Mouse (Mus musculus) left cerebral cortex, adult 18-20 months (tissue): ENCODE results near the gene Pglyrp2. TPM values are rescaled to one million over a fixed set of nuclear protein-coding genes. Genes with fewer than 3 reads are reported as not detected.

ENCODE experiments used
- DNase-seq, 2 experiments: peaks; one replicate each; pipeline ENCODE4 v3.0.0; 2021 to 2022; ENCODE audit warnings: low spot score in 2 of 2, mixed read lengths in 1 of 2
- long read RNA-seq, 2 experiments: library from polyadenylated mRNA; stranded (forward); transcript quantifications; one replicate each; pipeline ENCODE4 v2.0.0; 2021
- total RNA-seq, 2 experiments: library from RNA; stranded (reverse); gene quantifications; 2 replicates each; pipeline ENCODE4 v1.2.3; 2021

Gene Pglyrp2
- total RNA-seq: not detected
- long read RNA-seq, experiment 1: 0 reads
- long read RNA-seq, experiment 2: 0 reads

DNA sequence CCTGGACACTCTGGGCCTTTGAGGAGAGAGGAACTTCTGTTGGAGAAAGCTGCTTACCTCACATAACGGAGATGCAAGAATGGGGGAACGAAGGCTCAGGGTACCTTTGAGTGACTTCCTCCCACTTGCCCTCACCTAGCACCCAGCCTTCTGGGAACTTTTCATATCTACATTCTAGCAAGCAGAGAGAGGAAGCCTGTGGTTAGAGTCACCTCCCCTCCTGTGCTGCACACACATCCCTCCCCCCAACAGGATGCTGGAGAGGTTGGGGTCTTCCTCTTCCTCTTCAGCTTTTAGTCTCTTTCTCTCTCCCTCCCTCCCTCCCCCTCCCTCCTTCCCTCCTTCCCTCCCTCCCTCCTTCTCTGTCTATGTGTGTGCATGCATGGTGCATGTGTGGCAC, at the start of gene Pglyrp2:
Gene Pglyrp2, minus strand, starts transcription at position 134 of the 400 bp plus-strand sequence.
- no peak for DNase-seq

DNA sequence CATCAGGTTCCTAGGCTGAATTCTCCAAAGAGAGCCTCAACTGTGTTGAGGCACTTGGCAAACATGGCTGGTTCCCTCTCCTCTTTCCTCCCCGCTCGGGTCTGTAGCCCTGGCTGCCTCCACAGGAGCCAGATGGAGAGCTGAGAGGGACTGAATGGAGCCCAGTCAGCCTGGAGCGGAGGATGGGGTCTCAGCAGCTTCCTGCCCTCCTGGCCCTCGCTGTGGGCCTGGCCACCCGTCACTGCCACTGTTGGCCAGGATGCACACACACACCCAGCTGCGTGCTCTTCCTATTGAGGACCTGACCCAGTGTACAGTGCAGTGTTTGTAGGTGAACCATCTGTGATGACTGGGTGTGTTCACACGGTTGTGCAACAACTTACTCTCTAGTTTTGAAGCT, 48.2 kb upstream of the Pglyrp2 start:
- DNase-seq: no peak

DNA sequence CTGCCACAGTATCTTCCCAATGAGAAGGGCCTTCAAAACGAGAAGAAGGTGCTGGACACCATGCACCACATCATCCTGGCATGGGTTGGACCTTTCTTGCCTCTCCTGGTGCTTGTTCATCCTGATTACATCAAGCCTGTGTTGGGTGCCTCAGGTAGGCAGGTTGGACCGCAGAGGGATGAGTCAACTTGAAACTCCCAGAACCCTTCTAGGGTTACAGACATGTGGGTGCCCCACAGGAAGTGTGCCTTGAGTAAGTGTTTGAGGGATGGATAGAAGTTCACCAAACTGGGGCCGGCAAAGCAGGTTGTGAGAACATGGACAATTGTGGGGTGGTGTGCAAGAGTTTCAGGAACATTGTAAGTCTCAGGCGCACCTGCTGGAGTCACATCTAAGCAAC, 46.8 kb upstream of the Pglyrp2 start:
- DNase-seq: no peak

DNA sequence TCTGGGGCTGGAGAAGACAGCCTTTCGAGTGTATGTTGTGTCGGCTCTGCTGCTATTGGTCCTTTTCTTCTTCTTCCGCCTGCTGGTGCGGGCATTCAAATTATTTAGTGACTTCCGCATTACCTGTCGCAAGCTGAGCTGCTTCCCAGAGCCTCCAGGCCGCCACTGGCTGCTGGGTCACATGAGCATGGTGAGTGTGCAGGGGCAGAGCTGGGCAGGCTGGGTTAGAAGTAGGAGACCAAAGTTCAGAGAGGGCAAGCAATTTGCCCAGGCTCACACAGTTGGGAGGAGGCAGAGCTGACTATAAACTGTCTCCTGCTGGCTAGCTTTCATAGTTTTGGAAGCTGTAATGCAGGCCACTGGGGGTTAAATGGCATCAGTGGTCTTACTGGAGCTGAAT, 44.5 kb upstream of the Pglyrp2 start:
- no peak for DNase-seq

DNA sequence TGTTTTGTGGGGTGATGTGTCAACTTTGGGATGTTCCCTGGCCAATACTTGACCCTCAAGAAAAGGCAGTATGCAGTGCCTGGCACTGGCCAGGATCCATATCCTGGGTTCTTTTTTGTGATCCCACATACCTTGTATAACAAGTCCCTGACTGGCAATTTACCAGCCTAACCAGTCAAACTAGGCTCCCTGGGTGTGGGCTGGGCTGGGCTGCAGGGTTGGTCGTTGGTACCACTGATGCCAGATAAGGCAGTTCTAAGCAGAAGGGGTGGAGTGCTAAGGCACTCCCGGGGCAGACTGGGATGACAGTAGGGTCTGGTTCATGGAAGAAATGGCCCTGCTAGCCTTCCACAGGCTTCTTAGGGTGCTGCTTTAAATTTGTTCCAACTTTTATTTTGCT, 31.0 kb upstream of the Pglyrp2 start:
- no peak for DNase-seq

DNA sequence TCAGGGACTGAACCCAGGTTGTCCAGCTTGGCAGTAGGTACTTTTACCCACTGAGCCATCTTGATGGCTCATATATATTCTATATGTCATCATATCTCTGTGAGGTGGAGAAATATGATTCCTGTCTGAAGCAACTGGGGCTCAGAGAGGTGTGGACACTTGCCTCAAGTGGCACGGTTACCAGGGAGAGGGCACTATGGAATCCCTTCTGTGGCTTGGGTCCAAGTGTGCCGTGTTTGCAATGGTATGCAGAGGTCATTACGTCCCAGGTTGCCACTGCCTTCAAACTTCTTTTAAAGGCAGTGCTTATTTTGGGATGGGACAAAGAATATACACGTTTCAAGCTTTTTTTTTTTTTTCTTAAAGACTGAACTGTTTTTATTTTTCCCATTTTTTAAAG, 30.2 kb upstream of the Pglyrp2 start:
- no peak for DNase-seq

DNA sequence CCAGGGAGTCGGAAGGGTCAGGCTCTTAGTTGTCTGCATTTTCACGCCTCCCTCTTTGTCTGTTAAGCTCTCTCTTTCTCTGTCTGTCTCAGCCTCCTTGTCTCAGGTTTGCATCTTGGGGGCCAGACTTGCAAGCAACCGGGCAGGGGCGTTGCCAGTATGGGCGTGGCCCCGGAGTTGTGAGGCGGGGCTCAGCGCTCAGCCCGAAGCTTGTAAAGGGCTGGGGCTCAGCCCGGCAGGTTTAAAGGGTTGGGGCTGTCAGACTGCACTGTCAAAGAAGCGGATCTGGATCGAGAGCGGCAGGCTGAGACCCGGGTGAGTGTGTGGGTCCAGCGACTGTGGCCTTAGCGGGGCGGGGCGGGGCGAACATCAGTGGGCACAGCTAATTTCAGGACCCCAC, 28.5 kb upstream of the Pglyrp2 start, which contains the start of gene Cyp4f39:
Gene Cyp4f39, plus strand, starts transcription at position 242 of the 400 bp plus-strand sequence.
- DNase-seq: no peak

DNA sequence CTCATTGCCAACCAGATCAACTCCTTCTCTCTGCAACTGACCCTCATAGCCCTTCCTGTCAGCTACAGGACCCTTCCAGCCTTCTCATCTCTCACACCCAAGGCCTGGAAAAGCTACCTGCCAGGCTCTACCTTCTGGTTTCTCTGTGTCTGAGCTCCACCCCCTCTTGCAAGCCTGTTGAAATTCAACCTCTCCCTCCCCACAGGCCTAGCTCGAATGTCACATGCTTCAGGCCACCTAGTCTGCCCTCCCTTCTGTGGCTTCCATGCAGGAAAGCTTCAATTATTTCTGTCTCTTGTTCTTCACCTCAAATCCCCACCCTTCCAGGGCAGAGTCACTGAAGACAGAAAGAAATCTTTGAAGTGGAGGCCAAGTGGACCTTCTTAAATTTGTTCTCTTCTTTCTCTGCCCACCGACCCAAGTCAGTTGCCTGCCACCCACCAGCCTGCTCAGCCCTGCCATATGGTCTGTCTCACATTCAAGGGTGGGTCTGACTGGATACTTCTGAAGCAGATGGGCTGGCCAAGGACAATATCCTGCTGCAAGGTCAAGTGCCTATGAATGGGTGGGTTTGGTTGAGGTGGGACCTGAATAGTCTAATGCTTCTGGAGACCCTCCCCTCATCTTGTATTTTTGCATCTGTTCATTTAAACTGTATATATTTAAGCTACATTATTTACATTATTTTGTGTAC, 27.0 kb upstream of the Pglyrp2 start:
- no peak for DNase-seq

DNA sequence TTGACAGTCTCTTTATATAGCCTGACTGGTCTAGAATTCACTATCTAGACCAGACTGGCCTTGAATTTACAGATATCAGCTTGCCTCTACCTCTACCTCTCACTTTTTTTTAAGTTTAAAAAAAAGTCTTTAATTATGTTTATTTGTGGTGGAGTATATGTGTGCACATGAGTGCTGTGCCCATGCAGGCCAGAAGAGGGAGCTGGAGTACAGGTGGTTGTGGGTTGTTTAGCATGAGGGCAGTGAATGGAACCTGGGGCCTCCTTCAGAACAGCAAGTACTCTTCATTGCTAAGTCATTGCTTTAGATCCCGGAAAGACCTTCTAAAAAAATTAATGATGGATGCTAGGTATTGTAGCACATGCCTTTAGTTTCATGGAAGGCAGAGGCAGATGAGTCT, 25.1 kb upstream of the Pglyrp2 start:
- DNase-seq: no peak

DNA sequence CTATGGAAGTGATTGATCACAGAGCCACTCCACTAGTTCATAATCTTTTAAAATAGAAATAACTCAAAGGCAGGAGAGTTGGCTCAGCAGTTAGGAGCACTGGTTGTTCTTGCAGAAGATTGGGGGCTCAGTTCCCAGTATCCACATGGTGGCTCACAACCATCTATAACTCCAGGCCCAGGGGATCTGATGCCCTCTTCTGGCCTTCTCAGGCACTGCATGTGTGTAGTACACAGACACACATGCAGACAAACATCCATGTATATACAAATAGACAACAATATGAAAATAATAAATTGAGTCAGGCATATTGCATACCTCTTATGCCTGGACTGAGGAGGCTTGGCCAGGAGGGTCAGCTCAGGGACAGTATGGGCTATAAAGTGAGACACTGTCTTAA, 23.2 kb upstream of the Pglyrp2 start:
- no peak for DNase-seq

DNA sequence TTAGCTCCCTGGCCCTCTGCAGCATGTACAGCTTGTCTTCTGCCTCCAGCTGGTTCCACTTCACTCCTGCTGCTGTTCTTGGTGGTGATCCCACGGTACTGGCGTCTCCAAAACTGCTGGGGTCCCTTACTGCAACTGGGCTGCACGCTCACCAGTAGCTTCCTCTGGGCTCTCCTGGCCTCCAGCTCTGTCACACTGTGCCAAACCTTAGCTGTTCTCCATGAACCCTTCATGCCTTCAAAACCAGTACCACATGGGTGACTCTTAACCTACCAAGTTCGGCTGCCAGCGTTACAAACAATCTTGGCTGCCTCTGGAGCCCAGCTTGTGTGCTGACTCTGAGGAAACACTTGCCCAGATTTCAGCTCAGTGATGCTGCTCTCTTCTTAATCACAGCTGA, 21.0 kb upstream of the Pglyrp2 start:
- DNase-seq: no peak

DNA sequence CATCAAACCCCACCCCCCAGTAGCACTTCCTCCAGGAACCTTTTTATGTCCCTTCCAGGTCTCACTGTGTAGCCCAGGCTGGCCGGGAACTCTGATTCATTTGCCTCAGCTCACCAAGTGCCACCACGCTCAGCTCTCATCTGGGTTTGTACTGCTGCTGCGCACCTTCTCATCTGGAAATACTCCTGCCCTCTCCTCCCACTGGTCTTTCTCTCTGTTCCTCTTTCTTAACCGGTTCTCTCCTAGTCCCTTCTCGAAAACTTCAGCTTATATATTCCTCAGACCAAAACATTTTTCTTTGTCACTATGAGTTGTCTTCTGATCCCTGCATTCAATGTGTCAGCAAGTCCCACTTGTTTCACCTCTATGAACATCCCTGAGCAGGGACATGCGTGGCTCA, 19.3 kb upstream of the Pglyrp2 start:
- DNase-seq: no peak

DNA sequence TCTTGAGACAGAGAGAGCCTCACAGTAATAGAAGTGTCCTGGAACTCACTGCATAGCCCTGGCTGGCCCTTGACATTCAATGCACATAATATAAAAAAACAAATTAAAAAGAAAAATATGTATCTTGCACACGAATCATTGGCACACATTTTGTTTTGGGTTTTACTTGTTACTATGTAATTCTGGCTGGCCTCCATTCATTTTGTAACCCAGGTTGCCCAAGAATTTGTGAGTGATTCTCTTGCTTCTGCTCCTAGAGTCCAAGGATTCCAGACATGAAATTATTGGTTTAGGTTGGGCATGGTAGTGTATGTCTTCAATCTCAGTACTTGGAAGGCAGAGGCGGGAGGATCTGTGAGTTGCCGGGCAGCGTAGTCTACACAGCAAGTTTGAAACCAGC, 13.1 kb upstream of the Pglyrp2 start:
- no peak for DNase-seq

DNA sequence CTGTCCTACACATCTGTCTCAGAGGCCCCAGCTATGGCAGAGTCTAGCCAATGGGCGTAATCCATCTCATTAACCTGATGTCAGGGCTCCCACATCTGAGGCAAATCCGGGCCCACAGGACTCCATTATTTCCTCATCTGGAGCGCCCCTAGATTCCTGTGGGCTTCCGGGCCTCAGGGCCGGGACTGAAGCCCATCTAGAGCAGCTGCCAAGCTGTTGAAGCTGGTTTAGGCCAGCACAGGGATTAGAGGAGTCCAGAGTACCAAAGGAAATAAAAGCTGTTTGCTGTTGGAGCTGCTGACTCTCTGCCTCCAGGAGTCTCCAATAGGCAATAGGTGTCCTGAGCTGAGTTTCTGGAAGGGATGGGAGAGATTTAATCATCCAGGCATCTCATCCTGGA, 11.2 kb upstream of the Pglyrp2 start:
- no peak for DNase-seq

DNA sequence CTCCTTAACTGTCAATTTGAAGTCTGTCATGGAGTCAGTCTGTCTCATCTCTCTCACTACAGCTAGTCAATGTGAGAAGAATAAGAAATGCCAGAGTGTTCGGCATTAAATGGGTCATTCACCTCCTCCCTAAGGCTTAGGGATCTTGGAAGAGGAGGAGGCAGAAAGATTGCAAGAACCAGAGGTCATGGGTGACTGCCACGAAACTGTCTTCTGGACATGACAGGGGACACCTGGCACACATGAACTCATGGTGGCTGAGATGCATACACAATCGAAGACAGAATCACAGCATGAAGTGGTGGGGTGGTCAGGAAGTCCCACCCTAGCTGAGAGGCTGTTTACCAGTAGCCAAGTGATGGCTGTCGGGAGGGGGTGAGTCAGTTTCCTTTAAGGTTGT, 10.4 kb upstream of the Pglyrp2 start:
- no peak for DNase-seq

DNA sequence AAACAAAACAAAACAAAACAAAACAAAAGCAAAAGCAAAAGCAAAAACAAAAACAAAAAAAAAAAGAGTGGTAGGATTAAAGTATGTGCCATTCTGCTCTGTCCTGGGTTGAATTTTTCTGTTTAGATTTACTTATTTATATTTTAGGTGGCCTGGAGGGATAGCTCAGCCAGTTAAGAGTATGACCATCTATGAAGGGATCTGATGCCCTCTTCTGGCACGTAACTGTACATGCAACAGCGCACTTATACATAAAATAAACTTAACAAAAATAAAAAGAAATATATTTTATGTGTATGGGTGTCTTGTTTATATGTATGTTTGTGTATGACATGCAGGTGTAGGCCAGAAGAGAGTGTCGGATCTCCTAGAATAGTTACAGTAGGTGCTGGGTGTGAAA, 8.0 kb upstream of the Pglyrp2 start:
- no peak for DNase-seq

DNA sequence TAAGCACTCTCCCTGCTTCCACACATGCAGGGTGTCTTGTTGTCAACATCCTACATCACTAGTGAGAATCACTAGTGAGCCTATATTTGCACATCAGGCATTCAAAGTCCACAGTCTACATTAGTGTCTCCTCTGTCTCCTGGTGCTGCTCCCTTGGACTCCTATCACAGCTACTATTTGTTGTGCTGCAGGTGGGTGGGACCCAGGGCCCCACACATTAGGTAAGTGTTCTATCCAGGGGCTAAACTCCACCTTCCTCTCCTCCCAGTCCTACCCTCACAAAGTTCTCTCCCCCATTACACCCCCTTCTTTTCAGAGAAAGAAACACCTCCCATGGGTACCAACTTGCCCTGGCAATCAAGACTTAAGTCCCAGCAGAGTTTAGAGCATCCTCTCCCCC, 2.6 kb upstream of the Pglyrp2 start:
- DNase-seq: no peak

DNA sequence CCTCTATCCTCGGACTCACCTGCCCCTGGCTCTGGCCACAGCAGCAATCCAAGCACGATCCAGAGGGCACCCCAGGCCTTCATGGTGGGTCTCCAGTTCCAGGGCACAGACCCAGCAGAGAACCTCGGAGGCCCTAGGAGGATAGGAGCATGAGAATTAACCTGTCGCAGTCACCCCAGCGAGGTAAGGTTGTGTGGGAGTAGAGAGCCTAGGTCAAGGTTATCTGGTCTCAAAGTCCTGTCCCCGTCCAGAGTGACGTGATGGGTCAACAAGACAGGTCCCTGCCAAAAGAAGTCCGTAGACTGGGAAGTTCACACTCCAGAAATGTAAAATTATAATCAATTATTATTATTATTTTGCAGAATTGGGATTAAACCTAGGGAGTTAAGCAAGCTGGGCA, 3.2 kb downstream of the Pglyrp2 start:
- no peak for DNase-seq

DNA sequence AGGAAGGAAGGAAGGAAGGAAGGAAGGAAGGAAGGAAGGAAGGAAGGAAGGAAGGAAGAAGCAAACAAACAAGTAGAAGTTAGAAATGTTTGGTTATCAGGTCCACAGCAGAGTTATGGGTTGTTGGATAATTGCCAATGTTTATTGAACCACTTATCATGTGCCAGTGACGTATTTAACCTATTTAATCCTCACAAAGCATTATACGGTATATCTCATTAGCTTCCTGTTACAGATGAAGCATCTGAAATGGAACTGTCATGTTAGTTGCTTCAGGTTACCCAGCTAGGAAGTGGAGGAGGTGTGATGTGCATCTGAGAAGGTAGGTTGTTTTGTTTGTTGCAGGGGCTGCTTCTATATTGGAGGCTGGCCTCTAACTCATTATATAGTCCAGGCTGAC, 4.0 kb downstream of the Pglyrp2 start:
- DNase-seq: no peak

DNA sequence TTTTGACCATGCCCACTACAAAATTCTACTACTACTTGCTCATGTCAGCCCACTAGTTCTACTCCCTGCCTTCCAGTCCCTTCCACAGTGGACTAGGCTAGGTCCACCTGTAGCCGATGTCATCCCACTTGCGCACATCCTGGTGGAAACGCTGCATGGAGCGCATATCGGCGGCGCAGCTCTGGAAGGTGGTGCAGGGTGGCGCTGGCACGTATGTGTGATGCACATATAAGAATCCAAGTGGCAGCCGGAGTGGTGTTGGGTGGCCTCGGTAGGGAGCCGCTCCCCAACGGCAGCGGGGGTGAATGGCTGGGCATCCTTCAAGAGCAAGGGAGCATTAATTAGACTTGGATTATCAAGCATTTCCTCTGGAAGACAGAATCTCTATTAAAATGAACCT, 7.2 kb downstream of the Pglyrp2 start:
- DNase-seq: no peak

DNA sequence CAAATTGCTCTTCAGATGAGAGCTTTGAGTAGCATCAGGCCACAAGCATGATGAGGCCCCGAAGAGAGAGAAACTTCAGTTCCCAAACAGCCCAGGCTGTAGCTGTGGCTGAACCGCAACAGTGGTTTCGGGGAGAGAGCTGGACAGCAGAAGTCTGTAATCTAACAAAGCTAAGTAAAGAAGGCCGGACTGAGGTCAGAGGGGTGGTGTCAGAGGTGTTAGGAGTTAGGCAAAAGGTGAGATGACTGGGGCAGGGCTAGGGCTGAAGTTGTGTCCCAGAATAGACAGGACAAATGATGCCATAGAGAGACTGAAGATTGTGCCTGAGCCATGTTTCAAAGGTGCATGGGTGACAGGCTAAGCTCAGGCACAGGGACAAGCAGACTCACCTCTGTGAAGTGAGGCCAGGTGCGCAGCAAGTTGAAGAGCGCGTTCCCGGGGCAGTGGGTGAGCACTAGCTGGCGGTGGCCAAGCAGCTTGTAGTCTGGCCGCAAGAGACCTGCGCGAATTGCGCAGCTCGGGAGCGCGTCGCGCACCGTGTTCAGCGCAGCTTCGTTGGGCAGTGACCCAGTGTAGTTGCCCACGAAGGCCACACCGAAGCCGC, 8.4 kb downstream of the Pglyrp2 start:
- no peak for DNase-seq

DNA sequence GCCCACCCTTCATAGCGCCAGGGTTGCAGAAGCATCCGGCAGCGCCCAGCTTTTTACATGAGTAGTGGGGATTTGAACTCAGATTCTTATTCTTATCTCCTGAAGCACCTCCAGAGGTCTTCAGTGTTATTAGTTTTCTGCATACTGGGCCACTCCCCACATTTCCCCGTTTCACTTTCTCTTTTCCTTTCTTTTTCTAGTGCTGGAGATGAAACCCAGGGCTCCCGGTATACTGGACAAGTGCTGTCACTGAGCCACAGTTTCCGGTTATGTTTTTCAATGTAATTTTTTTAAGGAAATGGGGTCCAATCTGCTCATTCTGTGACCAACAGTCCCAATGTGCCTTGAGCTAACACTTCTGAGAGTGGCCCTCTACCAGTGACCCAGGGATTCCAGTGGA, 12.1 kb downstream of the Pglyrp2 start:
- no peak for DNase-seq

DNA sequence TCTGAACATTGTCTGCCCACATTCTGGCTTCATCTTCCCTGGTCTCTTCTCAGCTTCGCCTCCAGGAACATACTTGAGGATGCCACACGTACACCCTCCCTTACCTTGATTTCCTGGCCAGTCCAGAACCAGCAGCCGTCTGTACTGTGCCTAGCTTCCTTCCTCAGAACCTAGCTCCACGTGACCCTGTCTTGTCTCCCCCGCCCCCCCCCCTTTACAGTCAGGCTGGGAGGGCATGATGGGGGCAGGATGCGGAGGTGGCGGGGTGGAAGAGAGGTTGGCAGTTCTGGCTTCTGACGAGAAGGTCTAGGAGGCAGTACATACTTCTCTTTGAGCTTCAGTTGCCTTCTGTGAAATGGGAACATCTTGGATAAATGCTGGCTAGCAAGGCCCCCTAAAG, 20.6 kb downstream of the Pglyrp2 start, which contains the start of gene Rasal3:
Gene Rasal3, minus strand, starts transcription at position 167 of the 400 bp plus-strand sequence.
- DNase-seq: no peak
